Mouse (Mus musculus): ENCODE results near the gene Ergic1.

The Ergic1 gene

DNA sequence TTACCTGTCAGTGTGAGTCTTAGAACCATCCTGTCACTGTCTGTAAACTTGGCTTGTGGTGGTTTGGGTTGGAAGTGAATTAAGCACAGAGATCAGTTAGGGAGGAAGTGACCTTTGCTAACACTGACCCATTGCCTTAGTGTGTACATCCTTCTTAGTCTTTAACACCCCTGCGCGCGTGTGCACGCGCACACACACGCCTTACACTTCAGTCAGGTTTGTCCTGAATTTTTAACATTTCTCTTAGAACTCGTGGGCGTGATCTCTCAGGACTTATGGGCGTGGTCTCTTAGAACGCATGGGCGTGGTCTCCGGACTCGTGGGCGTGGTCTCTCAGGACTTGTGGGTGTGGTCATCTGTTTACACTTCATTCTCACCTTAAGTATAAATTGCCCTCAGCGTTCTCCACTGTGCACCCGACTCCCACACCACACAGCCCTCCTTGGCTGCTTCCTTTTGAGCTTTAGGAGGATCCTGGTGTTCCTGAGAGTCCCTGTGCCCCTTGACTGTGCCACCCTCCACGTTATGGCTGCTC is 39.7 kb downstream of the Ergic1 start:
- DNase-seq (ENCODE audit: inconsistent ontology term): no peak

DNA sequence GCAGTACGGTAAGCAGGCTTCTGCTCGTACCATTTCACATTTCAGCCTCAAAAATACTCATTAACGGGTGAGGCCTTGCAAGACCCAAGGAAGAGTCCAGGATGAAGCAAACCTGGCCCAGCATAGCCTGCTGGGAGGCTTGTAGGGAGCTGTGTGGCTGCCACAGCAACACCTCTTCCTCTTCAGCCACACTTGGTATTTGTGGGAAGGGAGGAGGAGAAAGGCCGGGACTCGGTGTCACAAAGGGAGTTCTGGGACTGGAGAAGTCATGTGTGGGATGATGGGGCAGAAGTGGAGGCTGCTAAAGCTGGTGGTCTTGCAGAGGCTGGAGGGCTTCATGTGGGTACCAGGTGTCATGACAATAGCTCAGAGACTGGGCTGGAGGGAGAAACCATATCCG is 40.2 kb downstream of the Ergic1 start:
- no peak for DNase-seq (ENCODE audit: inconsistent ontology term)

DNA sequence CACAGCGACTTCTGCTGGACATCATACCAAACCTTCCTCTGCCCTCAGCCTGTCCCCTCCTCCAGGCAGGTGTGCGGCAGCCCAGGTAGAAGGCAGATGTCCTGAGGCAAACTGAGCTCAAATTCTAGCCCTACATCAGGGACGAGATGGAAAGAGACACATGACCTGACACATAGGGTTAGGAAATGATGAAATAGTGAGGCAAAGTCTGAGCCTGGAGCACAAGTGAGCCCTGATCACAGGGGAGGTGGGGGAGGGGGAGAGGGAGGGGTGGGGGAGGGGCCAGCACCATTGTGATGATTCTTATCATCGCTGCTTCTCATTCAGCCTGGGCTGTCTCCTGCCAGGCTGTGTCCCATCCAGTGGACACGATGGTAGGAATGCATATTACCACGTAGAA is 40.6 kb downstream of the Ergic1 start:
- DNase-seq (ENCODE audit: inconsistent ontology term): no peak

DNA sequence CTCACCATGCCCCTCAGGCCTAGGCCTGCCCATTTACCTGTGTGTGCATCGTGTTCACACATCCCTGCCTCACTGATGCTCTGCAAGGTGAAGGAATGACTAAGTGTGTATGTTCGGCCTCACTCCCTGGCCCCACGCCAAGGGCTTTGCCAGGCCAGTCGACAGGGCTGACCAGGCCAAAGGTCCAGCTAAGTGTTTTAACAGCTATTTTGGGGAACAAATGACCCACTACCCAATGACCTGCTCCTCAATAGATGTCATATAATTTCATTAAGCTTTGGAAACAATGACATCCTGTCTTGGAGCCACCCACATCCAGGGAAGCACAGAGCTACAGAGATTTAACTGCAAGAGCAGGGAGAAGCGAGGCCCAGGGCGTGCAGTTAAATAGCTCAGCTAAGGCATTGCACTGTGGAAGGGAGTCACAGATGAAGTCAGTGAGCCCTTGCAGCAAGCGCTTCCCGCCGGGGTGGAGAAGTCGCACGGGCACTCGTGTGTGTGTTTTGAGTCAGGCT is 41.1 kb downstream of the Ergic1 start:
- peak; percentile 48 for DNase-seq (ENCODE audit: inconsistent ontology term)

DNA sequence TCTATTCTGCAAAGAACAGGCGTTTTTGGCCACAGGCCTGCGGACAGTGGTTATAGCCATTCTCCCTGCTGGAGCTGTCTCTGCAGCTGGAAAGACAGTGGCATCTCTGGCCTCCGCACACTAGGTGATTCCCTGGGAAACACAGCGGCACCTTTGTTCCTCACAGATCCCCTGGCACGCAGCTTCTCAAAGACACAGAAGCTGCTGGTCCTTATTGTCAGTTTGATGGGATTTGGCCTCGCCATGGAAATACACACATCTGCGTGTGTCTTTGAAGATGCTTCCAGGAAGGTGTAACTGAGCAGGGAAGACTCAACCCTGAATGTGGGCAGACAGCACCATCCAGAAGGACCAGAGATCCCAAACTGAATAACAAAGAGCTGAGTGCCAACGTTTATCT is 42.0 kb downstream of the Ergic1 start:
- no peak for DNase-seq (ENCODE audit: inconsistent ontology term)

DNA sequence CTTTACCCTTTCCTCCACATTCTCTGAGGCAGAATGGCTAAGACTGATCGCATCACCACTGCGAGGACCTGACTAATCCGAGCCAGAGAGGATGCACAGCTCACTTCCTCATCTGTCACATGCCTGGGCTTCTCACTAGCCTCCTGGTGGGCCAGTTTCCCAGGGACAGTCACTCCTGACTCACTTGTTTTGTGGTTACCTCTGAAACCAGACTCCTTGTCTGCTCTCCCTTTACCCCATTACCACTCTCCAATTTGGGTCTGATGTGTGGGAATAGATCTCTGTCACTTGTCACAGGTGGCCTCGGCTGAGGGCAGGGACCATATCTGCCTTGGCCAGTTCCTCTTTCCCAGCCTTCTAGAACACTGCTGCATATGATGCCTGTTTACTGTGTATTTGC is 44.3 kb downstream of the Ergic1 start:
- DNase-seq (ENCODE audit: inconsistent ontology term): peak; percentile 86

DNA sequence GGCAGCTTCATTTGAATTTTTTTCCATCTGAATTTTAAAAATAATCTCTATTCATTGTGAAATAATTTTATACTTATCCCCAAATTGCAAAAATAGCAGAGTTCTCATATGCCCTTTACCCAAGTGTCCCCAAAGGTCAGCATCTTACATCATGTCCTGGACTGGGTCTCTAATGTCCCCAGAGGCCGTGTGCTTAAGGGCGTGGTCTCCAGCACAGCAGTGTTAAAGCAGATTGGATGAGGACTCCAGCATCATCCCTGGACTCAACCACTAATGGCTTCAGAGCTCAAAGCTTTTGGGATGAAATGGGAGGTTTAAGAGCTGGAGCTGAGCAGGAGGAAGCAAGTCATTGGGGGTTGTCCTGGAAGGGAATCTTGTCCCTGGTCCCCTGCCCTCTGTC is 45.2 kb downstream of the Ergic1 start:
- no peak for DNase-seq (ENCODE audit: inconsistent ontology term)

DNA sequence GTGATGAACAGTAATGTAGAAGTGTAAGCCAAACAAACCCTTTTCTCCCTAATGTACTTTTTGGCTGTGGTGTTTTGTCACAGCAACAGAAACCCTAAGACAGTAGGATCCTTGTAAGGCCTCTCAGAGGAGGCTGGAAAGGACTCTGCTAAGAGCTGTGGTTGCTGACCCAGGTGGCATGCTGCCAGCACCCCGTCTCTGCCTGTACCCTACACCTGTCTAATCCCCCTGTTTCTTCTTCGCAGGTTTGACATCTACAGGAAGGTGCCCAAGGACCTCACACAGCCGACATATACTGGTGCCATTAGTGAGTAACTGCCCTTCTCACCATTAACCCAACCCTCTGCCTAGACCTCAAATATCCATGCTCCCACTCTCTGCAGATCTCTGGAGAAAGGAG is 47.1 kb downstream of the Ergic1 start:
- DNase-seq (ENCODE audit: inconsistent ontology term): no peak

DNA sequence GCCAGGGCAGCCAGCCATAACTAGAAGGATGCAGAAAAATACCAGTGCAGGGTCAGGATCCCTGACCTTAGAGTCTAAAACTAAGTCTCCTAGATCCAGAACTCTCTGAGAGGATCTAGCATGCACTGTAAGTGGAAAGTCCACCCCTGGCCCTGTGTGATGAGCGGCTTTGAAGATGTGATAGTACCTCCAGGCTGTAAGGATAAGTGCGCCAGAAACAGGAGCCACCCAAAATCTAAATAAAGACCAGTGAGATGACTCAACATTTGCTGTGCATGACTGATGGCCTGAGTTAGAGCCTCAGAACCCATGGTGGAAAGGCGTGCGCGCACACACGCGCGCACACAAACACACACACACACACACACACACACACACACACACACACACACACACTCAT is 47.6 kb downstream of the Ergic1 start:
- no peak for DNase-seq (ENCODE audit: inconsistent ontology term)

DNA sequence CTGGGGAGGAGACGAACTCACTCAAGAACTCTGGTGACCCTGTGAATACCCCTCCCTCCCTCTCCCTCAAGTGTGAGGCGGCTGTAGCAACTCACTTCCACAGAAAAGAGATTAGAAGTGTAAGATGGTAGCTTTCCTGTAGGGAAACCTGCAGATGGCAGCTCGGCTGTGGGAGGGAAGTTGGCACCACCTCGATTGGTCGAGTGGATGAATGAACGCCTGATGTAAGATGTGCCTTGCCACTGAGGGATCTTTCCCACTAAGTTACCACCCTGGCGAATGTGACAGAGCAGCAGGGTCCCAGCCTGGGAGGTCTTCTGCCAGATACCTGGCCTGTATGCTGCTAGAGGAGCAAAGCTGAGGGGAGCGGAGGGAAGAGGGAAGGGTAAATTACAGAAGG is 48.5 kb downstream of the Ergic1 start:
- DNase-seq (ENCODE audit: inconsistent ontology term): no peak

DNA sequence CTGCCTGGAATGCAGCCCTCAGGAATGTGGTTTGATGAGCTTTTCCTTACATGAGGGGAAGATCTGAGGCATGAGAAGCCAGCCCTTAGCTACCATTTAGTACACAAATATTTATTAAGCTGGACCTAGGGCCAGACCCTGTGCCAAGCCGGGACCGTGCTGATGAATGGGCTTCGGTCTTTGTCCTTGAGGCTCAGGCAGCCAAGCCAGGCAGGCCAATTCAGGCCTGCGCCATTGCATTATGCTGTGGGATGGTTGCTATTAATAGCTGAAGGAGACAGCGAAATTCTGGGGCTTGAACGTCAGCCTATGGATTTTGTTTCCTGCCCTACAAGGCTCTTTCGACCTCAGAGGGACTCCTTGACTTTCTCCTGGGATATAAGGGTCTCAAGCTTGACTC is 50.0 kb downstream of the Ergic1 start:
- DNase-seq (ENCODE audit: inconsistent ontology term): peak; percentile 93

DNA sequence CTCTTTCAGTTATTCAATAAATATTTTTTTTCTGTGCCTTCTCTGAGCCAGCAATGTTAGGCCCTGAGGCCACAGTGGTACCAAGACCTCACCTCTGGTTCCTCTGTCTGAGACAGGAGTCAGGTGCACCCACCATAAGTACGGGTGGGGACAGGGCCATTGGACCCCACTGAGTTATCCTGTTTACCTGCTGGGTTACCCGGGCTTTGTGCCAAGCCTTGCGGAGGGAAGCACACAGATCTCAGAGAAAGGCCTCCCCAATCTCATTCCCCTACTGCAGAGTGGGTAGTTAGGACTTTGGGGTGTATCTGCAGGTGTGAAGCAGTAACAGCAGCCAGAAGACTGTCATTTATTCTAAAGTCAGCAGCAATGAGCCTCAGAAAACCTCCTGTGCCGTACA is 50.6 kb downstream of the Ergic1 start:
- no peak for DNase-seq (ENCODE audit: inconsistent ontology term)

DNA sequence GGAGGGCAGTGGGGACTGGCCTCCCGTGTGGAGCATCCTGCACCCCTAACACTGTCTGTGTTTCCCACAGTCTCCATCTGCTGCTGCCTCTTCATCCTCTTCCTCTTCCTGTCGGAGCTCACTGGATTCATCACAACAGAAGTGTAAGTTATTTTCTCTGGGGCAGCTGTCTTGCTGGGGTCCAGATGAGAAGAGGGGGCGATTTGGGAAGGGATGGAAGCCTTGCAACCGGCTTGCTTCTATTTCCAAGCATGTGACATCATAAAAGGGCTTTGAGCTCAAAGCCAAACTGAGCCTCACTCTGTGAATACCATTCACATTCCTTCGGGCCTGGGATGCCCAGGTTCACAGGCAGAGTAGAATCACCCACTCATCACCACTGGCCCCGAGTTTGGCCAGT is 53.0 kb downstream of the Ergic1 start:
- no peak for DNase-seq (ENCODE audit: inconsistent ontology term)

DNA sequence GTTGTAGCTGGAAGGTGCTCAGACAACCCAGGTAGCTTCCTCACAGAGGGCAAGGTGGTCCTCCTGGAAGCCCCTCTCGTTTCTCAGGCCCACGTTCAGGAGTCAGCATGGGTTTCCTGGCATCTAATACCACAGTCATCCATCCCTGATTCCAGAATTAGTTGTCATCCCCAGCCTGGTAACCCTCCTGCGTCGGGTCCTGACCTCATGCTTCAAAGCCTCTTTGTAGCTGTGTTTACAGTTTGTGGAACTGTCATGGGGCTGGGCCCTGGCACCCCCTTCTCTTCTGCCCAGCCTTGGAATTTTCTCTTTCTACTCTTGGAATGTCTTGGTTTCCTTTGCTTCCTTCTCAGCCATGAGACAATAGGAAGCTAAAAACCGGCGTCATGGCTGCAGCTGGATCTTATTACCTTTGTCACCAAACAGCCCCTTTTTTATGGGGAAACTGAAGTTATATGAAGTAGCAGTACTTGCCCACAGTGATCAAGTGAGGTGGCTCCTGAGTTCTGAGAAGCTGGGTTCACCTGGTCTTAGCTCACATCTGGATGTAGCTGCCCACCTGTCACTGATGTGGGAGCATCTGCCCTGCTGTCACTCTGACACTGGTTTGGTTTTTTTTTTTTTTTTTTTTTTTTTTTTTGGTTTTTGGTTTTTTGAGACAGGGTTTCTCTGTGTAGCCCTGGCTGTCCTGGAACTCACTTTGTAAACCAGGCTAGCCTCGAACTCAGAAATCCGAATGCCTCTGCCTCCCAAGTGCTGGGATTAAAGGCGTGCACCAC is 53.6 kb downstream of the Ergic1 start:
- peak; percentile 89 for DNase-seq (ENCODE audit: inconsistent ontology term)

DNA sequence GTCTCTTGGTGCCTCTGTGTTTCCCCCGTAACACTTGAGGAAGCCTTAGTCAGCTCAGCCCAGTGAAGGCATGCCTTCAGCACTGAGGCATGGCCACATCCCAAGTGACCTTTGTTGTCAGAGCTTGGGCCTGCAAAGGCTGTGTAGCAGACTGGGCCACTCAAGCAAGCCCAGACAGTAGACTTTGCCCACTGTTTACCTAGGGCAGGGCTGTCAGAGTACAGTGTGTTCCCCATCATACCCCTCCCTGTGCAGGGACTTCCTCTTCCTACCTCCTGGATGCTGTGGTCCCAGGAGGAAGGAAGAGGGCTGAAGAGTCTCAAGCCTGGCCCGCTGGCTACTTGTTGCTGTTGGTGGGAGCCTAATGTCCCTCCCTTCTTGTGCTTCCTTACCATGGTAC is 55.4 kb downstream of the Ergic1 start:
- no peak for DNase-seq (ENCODE audit: inconsistent ontology term)

DNA sequence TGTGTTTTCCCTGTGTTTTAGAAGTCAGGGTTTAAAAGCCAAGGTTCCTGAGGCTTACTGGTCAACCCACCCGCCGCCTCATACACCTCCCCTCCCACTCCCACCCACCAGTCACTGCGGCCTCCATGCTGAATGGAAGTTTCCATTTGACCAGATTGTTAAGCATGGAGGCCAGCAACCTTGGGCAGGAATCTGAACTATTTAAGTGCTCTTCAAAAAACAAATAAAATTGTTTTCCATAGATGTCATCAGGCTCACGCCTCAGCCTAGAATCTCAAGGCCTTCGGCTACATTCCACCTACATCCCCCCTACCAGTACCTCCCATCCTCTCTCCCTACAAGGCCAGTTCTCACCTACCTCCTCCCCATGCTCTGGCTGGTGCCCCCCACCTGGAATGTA is 57.2 kb downstream of the Ergic1 start:
- DNase-seq (ENCODE audit: inconsistent ontology term): peak; percentile 70

DNA sequence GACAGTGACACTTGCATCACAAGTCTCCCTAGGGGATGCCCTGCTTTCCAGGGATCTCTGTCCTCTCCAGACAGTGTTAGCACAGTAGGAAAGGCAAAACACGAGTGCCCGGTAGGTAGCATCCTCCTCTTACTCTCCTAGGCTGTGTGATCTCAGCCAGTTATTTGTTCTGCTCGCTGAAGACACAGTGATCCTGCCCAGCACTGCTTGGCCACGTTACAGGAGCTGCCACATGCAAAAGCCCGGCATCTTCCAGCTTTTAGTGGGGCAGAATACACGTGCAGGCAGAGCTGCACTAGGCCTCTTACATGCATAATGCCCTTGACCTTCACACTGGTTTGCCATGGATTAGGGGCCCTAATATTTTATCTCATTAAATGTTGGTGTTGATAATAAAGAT is 58.3 kb downstream of the Ergic1 start:
- no peak for DNase-seq (ENCODE audit: inconsistent ontology term)

DNA sequence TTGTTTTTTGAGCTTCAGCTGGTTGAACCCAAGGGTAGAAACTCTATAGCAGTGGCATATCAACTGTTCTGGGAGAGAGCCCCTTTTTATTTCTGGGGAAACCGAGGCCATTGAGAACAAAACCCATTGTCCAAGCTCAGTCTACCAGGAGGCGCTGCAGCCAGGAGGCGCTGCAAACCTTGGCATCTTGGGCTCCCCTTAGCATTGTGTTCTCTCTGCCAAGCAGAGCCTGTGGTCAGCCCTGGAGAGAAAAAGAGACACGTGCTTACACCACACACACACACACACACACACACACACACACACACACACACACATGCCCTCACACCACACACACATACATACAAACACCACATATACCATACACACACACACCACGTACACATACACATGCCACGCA is 59.0 kb downstream of the Ergic1 start:
- no peak for DNase-seq (ENCODE audit: inconsistent ontology term)

DNA sequence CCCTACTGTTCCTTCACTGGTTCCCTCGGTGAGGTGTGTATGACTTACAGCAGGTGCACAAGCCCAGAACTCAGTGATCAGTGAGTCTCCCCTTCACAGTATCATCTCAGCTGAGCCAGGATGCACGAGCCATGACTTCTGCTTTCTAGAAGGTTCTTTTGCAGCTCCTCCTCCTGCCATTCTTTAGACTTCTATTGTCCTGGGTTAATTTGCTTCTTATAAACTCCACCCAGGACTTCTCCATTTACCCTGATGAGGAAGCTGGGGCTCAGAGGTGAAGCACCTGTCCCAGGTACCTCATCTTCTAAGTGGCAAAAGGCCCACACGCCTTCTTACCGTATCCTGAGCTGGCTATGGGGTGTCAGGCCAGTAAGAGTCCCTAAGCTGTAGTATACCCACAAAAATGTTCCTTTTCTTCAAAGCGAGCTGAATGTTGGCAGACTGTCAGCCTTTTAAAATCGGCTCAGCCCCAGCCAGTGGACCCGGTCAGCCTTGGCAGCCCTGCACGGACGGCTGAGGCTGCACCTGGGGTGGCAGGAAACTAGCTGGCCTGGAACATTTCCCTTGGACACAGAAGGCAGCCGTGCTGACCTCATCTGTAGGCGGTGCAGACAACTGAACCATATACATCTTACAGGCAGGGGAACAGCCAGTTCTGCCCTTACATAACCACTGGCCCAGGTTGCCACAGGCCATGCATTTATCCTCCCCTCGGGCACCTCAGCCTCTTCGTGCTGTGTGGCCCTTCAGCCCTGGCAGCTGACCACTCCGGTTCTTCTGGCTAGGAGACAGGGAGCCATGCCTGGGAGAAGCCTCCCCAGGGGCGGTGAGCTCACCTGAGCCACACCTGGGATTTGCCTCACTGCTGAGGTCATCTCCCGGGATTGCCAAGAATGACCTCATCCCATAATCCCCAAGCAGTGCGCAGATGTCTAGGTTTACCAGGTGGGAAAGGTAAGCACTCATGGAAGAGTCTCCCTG is 59.8 kb downstream of the Ergic1 start:
- peak; percentile 94 for DNase-seq (ENCODE audit: inconsistent ontology term)

DNA sequence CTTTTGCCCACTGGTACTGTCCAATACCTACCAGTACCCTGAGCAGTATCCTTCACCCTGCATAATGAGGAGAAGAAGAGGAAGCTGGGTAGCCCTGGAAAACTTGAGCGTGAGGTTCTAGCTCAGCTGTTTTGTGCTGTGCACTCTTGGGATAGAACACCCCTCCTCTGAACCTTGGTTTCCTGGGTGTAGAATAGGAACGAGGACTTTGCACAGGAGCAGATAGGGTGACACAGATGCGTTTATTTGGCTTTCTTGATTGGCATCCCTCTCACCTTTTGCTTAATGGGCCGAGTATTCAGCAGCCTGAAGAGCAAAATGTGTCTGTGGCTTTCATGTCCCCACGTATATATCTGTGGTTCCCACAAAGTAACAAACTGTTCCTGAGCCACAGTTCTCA is 60.6 kb downstream of the Ergic1 start:
- no peak for DNase-seq (ENCODE audit: inconsistent ontology term)

DNA sequence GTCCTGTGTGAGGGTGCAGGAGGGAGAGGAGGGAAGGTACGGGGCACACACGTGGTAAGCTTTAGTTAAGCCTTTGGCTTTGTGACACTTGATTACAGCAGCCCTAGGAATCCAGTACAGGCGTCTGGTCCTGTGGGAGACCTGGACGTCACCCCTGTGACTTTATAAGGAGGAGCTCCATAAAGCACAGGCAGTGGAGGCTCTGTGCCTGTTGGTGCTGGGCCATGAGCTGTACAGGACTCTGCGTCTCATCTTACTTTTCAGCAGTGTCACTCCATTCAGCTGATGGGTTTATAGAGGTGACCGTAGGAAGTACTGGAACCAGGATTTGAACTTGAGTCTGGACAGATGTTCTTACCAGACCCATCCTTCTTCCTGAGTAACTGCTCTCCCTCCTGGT is 62.7 kb downstream of the Ergic1 start:
- DNase-seq (ENCODE audit: inconsistent ontology term): no peak

DNA sequence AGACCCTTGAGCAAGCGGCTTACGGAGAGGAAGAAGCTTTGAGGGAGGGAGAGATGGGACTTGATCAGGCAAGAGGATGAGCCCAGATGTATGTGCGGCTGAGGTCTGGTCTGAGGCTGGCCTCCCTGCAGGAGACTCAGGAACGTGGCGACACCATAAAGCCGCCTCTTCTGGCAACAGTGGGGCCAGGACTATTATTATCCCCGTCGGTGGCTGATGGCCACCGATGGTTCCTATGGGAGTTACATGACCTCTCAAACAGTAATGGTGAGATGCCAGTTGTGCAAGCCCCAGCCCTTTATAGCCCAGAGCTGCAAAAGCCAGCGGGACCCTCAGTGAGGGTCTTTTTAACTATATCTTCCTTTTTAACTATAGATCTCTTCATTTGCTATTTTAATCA is 63.7 kb downstream of the Ergic1 start:
- no peak for DNase-seq (ENCODE audit: inconsistent ontology term)
